Mouse (Mus musculus) heart, embryonic 15.5 days (tissue): Measurements from ENCODE around the gene Fam149a. TPM values are rescaled to one million over a fixed set of nuclear protein-coding genes. Genes with fewer than 3 reads are reported as not detected.
"Not testable (repeated sequence)": the region's sequence is repeated elsewhere in the genome, so short reads cannot be mapped to it uniquely, and the experiment has no call there.

Experiments used
- ATAC-seq: fragments of 200-750 bp; cut with Nextera tagmentation; replicated peaks from 2 replicates; pipeline ENCODE4 v1.8.0; 2017; ENCODE audit warnings: low read depth, moderate TSS enrichment; ENCODE audit not compliant: insufficient number of reproducible peaks, insufficient read depth, low FRiP score
- H3K27ac ChIP-seq: fragments of 300-500 bp; sonication (generic); 2 replicates; pipeline ENCODE4 v1.5.1; 2015; ENCODE audit warnings: mild to moderate bottlenecking, inconsistent platforms
- H3K27me3 ChIP-seq: fragments of 300-500 bp; sonication (generic); 2 replicates; pipeline ENCODE4 v1.6.1; 2015; ENCODE audit warnings: inconsistent platforms
- H3K36me3 ChIP-seq: fragments of 300-500 bp; sonication (generic); 2 replicates; pipeline ENCODE4 v1.6.1; 2015; ENCODE audit warnings: mild to moderate bottlenecking, inconsistent platforms
- H3K4me1 ChIP-seq: fragments of 300-500 bp; sonication (generic); replicated peaks from 2 replicates; pipeline ENCODE4 v1.6.1; 2015; ENCODE audit warnings: inconsistent platforms
- H3K4me2 ChIP-seq: fragments of 300-500 bp; sonication (generic); 2 replicates; pipeline ENCODE4 v1.6.1; 2015; ENCODE audit warnings: inconsistent platforms, mild to moderate bottlenecking, moderate library complexity
- H3K4me3 ChIP-seq: fragments of 300-500 bp; sonication (generic); 2 replicates; pipeline ENCODE4 v1.5.1; 2015; ENCODE audit warnings: mild to moderate bottlenecking, inconsistent platforms
- H3K9ac ChIP-seq: fragments of 300-500 bp; sonication (generic); 2 replicates; pipeline ENCODE4 v1.6.1; 2015; ENCODE audit warnings: mild to moderate bottlenecking, inconsistent platforms
- H3K9me3 ChIP-seq: fragments of 300-500 bp; sonication (generic); replicated peaks from 2 replicates; pipeline ENCODE4 v1.6.1; 2016; ENCODE audit warnings: inconsistent platforms
- WGBS: fragments of 180-500 bp; shearing (Covaris S2); methylation state at CpG from one replicate; pipeline ENCODE4 v1.1.7; 2015; ENCODE audit warnings: mixed read lengths; 5-methylcytosine and 5-hydroxymethylcytosine counted together
- polyA plus RNA-seq: library from polyadenylated mRNA; unstranded; fragments of >200 nt; fragmentation: Nextera tagmentation; extraction: Ambion mirVana; gene quantifications from 2 replicates; pipeline ENCODE4 v1.2.1, GENCODE M21; 2015

Fam149a gene
- polyA plus RNA-seq, 1 experiment from 2014 or later: 3.6 TPM

GRCm38 (mm10) chr8:45330856-45331255 is 51.2 kb downstream of the Fam149a start:
- Histone ChIP-seq H3K27me3 (no peaks in the 10 kb centered on the region; the same call in 1 of the 2 replicates), H3K4me1 (peaks cover 7% of the 10 kb centered on the region; the same call in 1 of the 2 replicates), H3K9me3 (no peaks in the 10 kb centered on the region), H3K4me3 (no peak overlapping the region), H3K4me2 (no peak overlapping the region), H3K27ac (no peak overlapping the region), H3K36me3 (no peaks in the 10 kb centered on the region), H3K9ac (no peak overlapping the region)
- ATAC-seq: no peak
- WGBS: 62% methylated on average over 3 of the region's 3 CpGs

GRCm38 (mm10) chr8:45329206-45329980 is 52.7 kb downstream of the Fam149a start:
- Histone ChIP-seq H3K36me3 (no peaks in the 10 kb centered on the region), H3K4me2 (no peak overlapping the region), H3K27me3 (no peaks in the 10 kb centered on the region; the same call in 1 of the 2 replicates), H3K9me3 (no peaks in the 10 kb centered on the region), H3K9ac (no peak overlapping the region), H3K27ac (no peak overlapping the region), H3K4me3 (no peak overlapping the region), H3K4me1 (peaks cover 7% of the 10 kb centered on the region; the same call in 1 of the 2 replicates)
- WGBS: 86% methylated on average over 6 of the region's 6 CpGs
- ATAC-seq: no peak

- H3K36me3 ChIP-seq, H3K9me3 ChIP-seq, H3K4me1 ChIP-seq, H3K4me3 ChIP-seq, ATAC-seq, H3K9ac ChIP-seq, H3K27me3 ChIP-seq, H3K4me2 ChIP-seq, H3K27ac ChIP-seq: not testable (repeated sequence)
Measured at GRCm38 (mm10) chr8:45327076-45327475, 55.0 kb downstream of the Fam149a start.

- Histone ChIP-seq H3K27ac (no peak overlapping the region), H3K9ac (no peak overlapping the region), H3K9me3 (no peaks in the 10 kb centered on the region), H3K27me3 (no peaks in the 10 kb centered on the region), H3K4me3 (no peak overlapping the region), H3K36me3 (no peaks in the 10 kb centered on the region), H3K4me1 (no peaks in the 10 kb centered on the region), H3K4me2 (no peak overlapping the region)
- no peak for ATAC-seq
- 75% methylated on average over 4 of the region's 4 CpGs for WGBS
Measured at GRCm38 (mm10) chr8:45324151-45324550, 57.9 kb downstream of the Fam149a start.

GRCm38 (mm10) chr8:45321365-45321764 is 60.7 kb downstream of the Fam149a start:
- Histone ChIP-seq H3K4me3 (no peak overlapping the region), H3K36me3 (no peaks in the 10 kb centered on the region), H3K4me1 (no peaks in the 10 kb centered on the region), H3K27ac (no peak overlapping the region), H3K9ac (no peak overlapping the region), H3K9me3 (no peaks in the 10 kb centered on the region), H3K27me3 (no peaks in the 10 kb centered on the region), H3K4me2 (no peak overlapping the region)
- ATAC-seq: no peak
- WGBS: 75% methylated on average over 2 of the region's 2 CpGs

- WGBS: 33% methylated on average over 1 of the region's 1 CpGs
- Histone ChIP-seq H3K9me3 (no peaks in the 10 kb centered on the region), H3K4me1 (no peaks in the 10 kb centered on the region), H3K4me2 (no peak overlapping the region), H3K27me3 (no peaks in the 10 kb centered on the region), H3K27ac (no peak overlapping the region), H3K36me3 (no peaks in the 10 kb centered on the region), H3K9ac (no peak overlapping the region), H3K4me3 (no peak overlapping the region)
- no peak for ATAC-seq
Measured at GRCm38 (mm10) chr8:45320930-45321329, 61.2 kb downstream of the Fam149a start.

GRCm38 (mm10) chr8:45310967-45311366 is 71.1 kb downstream of the Fam149a start:
- Histone ChIP-seq H3K27ac (no peak overlapping the region), H3K9ac (no peak overlapping the region), H3K4me2 (no peak overlapping the region), H3K9me3 (no peaks in the 10 kb centered on the region), H3K36me3 (no peaks in the 10 kb centered on the region), H3K27me3 (no peaks in the 10 kb centered on the region), H3K4me1 (no peaks in the 10 kb centered on the region), H3K4me3 (no peak overlapping the region)
- no peak for ATAC-seq
- WGBS: 78% methylated on average over 4 of the region's 4 CpGs

GRCm38 (mm10) chr8:45308366-45308765 is 73.7 kb downstream of the Fam149a start, which contains the start of gene Gm45753:
Gene Gm45753 (minus strand): TSS chr8:45308466.
- no peak within 1 kb of the TSS for H3K27ac ChIP-seq
- H3K36me3 ChIP-seq: no peaks in the 10 kb centered on the region
- no peak within 1 kb of the TSS for H3K4me2 ChIP-seq
- H3K4me3 ChIP-seq: no peak within 1 kb of the TSS
- H3K4me1 ChIP-seq: no peaks in the 10 kb centered on the region
- no peak within 1 kb of the TSS for H3K9ac ChIP-seq
- H3K27me3 ChIP-seq: no peaks in the 10 kb centered on the region
- WGBS: 91% methylated on average over 13 of the region's 13 CpGs
- no peak for ATAC-seq
- no peaks in the 10 kb centered on the region for H3K9me3 ChIP-seq

- ATAC-seq: no peak
- 93% methylated on average over 1 of the region's 1 CpGs for WGBS
Measured at GRCm38 (mm10) chr8:45305479-45305878, 76.6 kb downstream of the Fam149a start.

GRCm38 (mm10) chr8:45304354-45304753 is 77.7 kb downstream of the Fam149a start:
- Histone ChIP-seq H3K4me2 (no peak overlapping the region), H3K9ac (no peak overlapping the region), H3K9me3 (no peaks in the 10 kb centered on the region), H3K36me3 (no peaks in the 10 kb centered on the region), H3K4me1 (no peaks in the 10 kb centered on the region), H3K27ac (no peak overlapping the region), H3K4me3 (no peak overlapping the region), H3K27me3 (no peaks in the 10 kb centered on the region)
- no peak for ATAC-seq
- WGBS: 81% methylated on average over 3 of the region's 3 CpGs

More at GRCm38 (mm10) chr8:45305479-45305878, 76.6 kb downstream of the Fam149a start:
- H3K27ac ChIP-seq: no peak overlapping the region
- no peak overlapping the region for H3K9ac ChIP-seq
- no peaks in the 10 kb centered on the region for H3K36me3 ChIP-seq
- no peak overlapping the region for H3K4me2 ChIP-seq
- no peaks in the 10 kb centered on the region for H3K9me3 ChIP-seq
- H3K27me3 ChIP-seq: no peaks in the 10 kb centered on the region
- H3K4me3 ChIP-seq: no peak overlapping the region
- H3K4me1 ChIP-seq: no peaks in the 10 kb centered on the region

GRCm38 (mm10) chr8:45302390-45302789 is 79.7 kb downstream of the Fam149a start:
- ATAC-seq: no peak
- no peaks in the 10 kb centered on the region for H3K36me3 ChIP-seq
- H3K4me1 ChIP-seq: no peaks in the 10 kb centered on the region
- H3K27me3 ChIP-seq: no peaks in the 10 kb centered on the region
- no peak overlapping the region for H3K4me2 ChIP-seq
- WGBS: 77% methylated on average over 8 of the region's 8 CpGs
- H3K9ac ChIP-seq: no peak overlapping the region
- no peak overlapping the region for H3K4me3 ChIP-seq
- H3K9me3 ChIP-seq: no peaks in the 10 kb centered on the region
- H3K27ac ChIP-seq: no peak overlapping the region

- Histone ChIP-seq H3K4me2 (no peak overlapping the region), H3K36me3 (no peaks in the 10 kb centered on the region), H3K9me3 (no peaks in the 10 kb centered on the region), H3K27me3 (no peaks in the 10 kb centered on the region), H3K4me3 (no peak overlapping the region), H3K27ac (no peak overlapping the region), H3K4me1 (no peaks in the 10 kb centered on the region), H3K9ac (no peak overlapping the region)
- ATAC-seq: no peak
- 84% methylated on average over 6 of the region's 6 CpGs for whole genome bisulfite sequencing
Measured at GRCm38 (mm10) chr8:45295276-45295675, 86.8 kb downstream of the Fam149a start.
